Mouse (Mus musculus) macrophage (primary cell): ENCODE results near the gene Bicdl1. TPM values are rescaled to one million over a fixed set of nuclear protein-coding genes. Genes with fewer than 3 reads are reported as not detected.

ENCODE experiments used
- H3K27ac ChIP-seq: fragments of 350-480 bp; formaldehyde crosslinking; 2 replicates; pipeline ENCODE4 v1.9.0; 2021
- H3K36me3 ChIP-seq: fragments of 350-480 bp; formaldehyde crosslinking; 2 replicates; pipeline ENCODE4 v1.9.0; 2021; ENCODE audit errors: inconsistent target
- H3K4me3 ChIP-seq: fragments of 350-480 bp; formaldehyde crosslinking; 2 replicates; pipeline ENCODE4 v1.9.0; 2021; ENCODE audit errors: inconsistent target
- H3K79me2 ChIP-seq: fragments of 350-480 bp; formaldehyde crosslinking; 2 replicates; pipeline ENCODE4 v1.9.0; 2021; ENCODE audit errors: inconsistent target
- WGBS: methylation state at CpG from one replicate; pipeline ENCODE4 v1.1.7; 2026; ENCODE audit warnings: inconsistent platforms; ENCODE audit not compliant: missing documents; 5-methylcytosine and 5-hydroxymethylcytosine counted together
- polyA plus RNA-seq: library from polyadenylated mRNA; stranded (reverse); fragments of 250-400 nt; gene quantifications from 3 replicates; pipeline ENCODE4 v1.2.4, GENCODE M21; 2018; ENCODE audit warnings: inconsistent platforms

Gene Bicdl1
- polyA plus RNA-seq, 1 experiment from 2014 or later: 2.0 TPM

- H3K79me2 ChIP-seq: no peaks in the 10 kb centered on the region
- 36% methylated on average over 15 of the region's 15 CpGs for WGBS
- H3K27ac ChIP-seq: no peak overlapping the region
- H3K36me3 ChIP-seq: no peaks in the 10 kb centered on the region
- no peak overlapping the region for H3K4me3 ChIP-seq
Observed at GRCm38 (mm10) chr5:115745319-115745718, 13.9 kb upstream of the Bicdl1 start.

DNA sequence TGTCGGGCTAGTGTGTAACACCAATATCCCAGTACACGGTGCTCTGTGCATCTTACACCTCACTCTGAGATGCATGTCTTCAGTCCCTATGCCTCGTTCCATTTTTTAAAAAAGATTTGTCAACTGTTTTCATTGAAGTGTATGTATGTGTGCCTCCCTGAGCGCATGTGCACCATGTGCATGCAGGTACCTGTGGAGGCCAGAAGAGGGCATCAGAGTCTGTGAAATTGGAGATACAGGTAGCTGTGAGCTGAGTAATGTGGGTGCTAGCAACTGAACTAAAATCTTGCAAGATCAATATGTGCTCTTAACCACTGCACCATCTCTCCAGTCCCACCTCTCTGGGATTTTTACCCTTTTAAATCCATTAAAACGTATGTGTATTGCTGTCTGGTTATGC lies 6.6 kb upstream of the Bicdl1 start:
- no peaks in the 10 kb centered on the region for H3K79me2 ChIP-seq
- WGBS: 95% methylated on average over 5 of the region's 5 CpGs
- H3K27ac ChIP-seq: no peak overlapping the region
- H3K36me3 ChIP-seq: no peaks in the 10 kb centered on the region
- no peak overlapping the region for H3K4me3 ChIP-seq

GRCm38 (mm10) chr5:115734570-115734969 lies 3.1 kb upstream of the Bicdl1 start:
- no peak overlapping the region for H3K4me3 ChIP-seq
- WGBS: 80% methylated on average over 1 of the region's 2 CpGs
- H3K27ac ChIP-seq: no peak overlapping the region
- no peaks in the 10 kb centered on the region for H3K79me2 ChIP-seq
- H3K36me3 ChIP-seq: no peaks in the 10 kb centered on the region

DNA sequence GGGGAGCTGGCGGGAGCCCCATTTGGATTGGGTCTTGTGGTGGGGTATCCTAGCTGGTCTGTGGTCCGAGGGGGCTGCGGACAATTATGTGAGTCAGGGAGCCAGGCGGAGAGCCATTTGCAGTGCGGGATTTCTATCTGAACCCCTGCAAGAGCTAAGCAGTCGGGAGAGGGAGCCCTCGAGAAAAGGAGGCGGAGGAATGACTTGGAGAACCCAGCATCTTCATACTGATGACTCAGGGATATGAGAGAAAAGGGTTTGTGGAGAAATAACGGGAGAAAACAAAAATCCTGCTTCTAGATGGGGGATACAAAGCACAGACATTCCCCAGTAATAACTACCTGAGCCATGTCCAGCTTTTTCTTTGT lies 1.4 kb upstream of the Bicdl1 start:
- H3K4me3 ChIP-seq: no peak overlapping the region
- no peaks in the 10 kb centered on the region for H3K79me2 ChIP-seq
- H3K36me3 ChIP-seq: no peaks in the 10 kb centered on the region
- H3K27ac ChIP-seq: no peak overlapping the region
- WGBS: 2% methylated on average over 9 of the region's 9 CpGs

DNA sequence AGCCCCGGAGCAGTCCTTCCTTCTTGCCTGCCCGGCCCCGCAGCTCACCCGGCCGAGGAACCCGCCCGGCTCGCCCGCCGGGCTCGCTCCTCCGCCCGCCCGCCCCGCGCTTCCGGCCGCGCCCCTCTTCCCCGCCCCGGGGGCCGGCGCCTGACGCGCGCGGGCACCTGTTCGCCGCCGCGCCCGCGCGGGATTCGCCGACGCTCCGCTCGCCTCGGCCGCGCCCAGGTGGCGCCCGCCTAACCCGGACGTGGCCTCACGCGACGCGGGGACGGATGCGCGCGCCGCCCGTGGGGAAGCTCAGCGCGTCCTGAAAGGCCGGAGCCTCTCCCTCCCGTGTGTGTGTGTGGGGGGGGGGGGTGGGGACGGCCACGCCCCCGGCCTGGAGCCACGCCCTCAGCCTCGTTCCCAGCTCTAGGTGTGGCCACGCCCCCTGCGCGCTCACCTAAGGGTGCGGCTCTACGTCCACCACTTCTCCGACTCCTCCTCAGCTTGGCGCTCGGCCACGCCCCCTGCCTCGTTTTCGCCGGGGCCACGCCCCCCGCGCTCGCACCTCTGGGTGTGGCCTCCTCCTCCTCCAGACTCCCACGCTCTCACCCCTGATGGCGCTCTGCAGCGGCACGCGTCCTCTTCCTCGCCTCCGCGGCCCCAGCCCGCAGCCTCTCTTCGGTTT lies 891 bp upstream of the Bicdl1 start:
- under 1% methylated on average over 37 of the region's 91 CpGs for WGBS
- H3K36me3 ChIP-seq: no peaks in the 10 kb centered on the region
- no peaks in the 10 kb centered on the region for H3K79me2 ChIP-seq
- H3K27ac ChIP-seq: no peak overlapping the region
- H3K4me3 ChIP-seq: no peak overlapping the region

DNA sequence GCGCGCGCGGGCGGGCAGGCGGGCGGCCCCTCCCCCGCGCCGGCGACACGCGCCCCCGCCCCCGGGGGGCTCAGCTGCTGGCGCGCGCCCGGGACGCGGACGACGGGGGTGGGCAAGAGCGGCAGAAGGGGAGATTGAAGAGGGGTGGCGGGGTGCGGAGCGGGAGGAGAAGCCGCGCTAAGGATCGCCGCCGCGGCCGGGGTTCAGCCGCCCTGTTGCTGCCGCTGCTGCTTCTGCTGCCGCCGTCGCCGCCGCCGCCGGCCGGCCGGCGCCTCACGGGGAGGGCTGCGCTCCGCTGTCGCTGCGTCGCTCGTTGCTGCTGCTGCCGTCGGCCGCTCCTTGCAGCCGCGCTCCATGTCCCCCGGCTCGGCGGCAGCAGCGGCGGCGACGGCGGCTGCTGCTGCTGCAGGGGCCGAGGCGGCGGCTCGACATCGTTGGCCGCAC lies 333 bp upstream of the Bicdl1 start:
- H3K4me3 ChIP-seq: no peak overlapping the region
- no peaks in the 10 kb centered on the region for H3K36me3 ChIP-seq
- no peak overlapping the region for H3K27ac ChIP-seq
- H3K79me2 ChIP-seq: no peaks in the 10 kb centered on the region
- WGBS: under 1% methylated on average over 26 of the region's 72 CpGs

DNA sequence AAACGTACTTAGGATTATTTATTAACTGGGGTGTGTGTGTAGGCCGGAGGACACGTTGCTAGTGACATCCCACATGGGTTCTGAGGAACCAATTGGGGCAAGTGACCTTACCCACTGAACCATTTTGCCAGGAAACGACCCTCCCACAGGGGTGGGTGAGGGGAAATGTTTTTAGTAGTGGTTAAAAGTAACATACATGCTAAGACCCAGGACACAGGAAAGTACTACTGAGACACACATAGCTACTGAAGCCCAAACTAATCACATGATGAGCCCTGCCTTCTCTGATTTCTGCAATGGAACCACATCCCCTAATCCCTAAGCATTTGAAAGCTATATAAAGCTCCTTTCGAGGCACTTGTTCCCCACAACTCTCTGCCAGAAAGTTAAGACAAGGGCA lies 1.1 kb downstream of the Bicdl1 start:
- Histone ChIP-seq H3K27ac (no peak overlapping the region), H3K36me3 (no peaks in the 10 kb centered on the region), H3K4me3 (no peak overlapping the region), H3K79me2 (no peaks in the 10 kb centered on the region)
- WGBS: 85% methylated on average over 5 of the region's 5 CpGs

GRCm38 (mm10) chr5:115726581-115726980 lies 4.8 kb downstream of the Bicdl1 start:
- Histone ChIP-seq H3K4me3 (no peak overlapping the region), H3K27ac (no peak overlapping the region)
- 95% methylated on average over 8 of the region's 8 CpGs for WGBS

GRCm38 (mm10) chr5:115726019-115726418 lies 5.4 kb downstream of the Bicdl1 start:
- Histone ChIP-seq H3K4me3 (no peak overlapping the region), H3K79me2 (no peaks in the 10 kb centered on the region), H3K27ac (no peak overlapping the region), H3K36me3 (no peaks in the 10 kb centered on the region)
- WGBS: 85% methylated on average over 16 of the region's 16 CpGs

More at GRCm38 (mm10) chr5:115726581-115726980, 4.8 kb downstream of the Bicdl1 start:
- no peaks in the 10 kb centered on the region for H3K79me2 ChIP-seq
- H3K36me3 ChIP-seq: no peaks in the 10 kb centered on the region

DNA sequence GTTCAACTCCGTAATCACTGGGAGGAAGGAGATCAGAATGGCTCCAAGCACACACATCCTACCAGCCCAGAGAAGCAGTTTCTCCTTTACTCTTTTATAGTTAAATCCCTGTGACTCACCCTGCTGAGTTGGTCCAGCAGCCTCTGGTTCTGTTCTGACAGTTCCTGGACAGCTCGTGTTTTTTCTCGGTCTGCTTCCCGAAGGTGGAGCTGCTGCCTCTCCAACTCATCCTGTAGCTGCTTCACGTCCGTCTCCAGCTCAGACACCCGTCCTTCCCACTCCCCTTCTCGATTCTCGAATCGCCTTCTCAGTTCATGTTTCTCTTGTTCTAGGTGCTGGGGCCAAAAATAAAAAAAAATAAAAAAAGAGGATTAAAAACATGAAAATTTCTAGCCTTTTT lies 7.0 kb downstream of the Bicdl1 start:
- Histone ChIP-seq H3K36me3 (no peaks in the 10 kb centered on the region), H3K79me2 (no peaks in the 10 kb centered on the region), H3K27ac (no peak overlapping the region), H3K4me3 (no peak overlapping the region)
- WGBS: 94% methylated on average over 10 of the region's 10 CpGs

GRCm38 (mm10) chr5:115722188-115722959 lies 9.0 kb downstream of the Bicdl1 start:
- 12% methylated on average over 21 of the region's 21 CpGs for WGBS
- H3K4me3 ChIP-seq: no peak overlapping the region
- H3K79me2 ChIP-seq: no peaks in the 10 kb centered on the region
- H3K27ac ChIP-seq: no peak overlapping the region
- H3K36me3 ChIP-seq: no peaks in the 10 kb centered on the region

DNA sequence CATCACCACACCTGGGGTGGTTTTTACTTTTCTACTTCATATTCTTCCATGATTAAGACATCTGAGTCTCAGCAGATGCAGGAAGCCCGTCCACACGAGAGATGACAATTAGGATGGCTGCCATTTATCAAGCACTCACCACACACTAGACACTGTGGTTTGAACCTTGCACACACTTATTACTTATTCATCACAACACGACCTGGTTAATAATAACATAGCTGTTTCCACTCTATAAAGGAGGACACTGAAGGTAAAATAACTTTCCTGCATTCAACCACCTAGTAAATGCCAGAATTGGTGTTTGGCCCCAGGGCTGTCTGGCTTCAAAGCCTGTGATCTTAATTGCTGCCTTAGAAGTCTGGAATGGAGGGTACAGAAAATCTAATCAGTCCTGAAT lies 10.7 kb downstream of the Bicdl1 start:
- 42% methylated on average over 3 of the region's 3 CpGs for WGBS
- Histone ChIP-seq H3K36me3 (no peaks in the 10 kb centered on the region), H3K4me3 (no peak overlapping the region), H3K79me2 (no peaks in the 10 kb centered on the region), H3K27ac (no peak overlapping the region)

- Histone ChIP-seq H3K27ac (no peak overlapping the region), H3K4me3 (no peak overlapping the region), H3K36me3 (no peaks in the 10 kb centered on the region), H3K79me2 (no peaks in the 10 kb centered on the region)
- 49% methylated on average over 3 of the region's 3 CpGs for WGBS
Observed at GRCm38 (mm10) chr5:115717693-115718092, 13.7 kb downstream of the Bicdl1 start.

DNA sequence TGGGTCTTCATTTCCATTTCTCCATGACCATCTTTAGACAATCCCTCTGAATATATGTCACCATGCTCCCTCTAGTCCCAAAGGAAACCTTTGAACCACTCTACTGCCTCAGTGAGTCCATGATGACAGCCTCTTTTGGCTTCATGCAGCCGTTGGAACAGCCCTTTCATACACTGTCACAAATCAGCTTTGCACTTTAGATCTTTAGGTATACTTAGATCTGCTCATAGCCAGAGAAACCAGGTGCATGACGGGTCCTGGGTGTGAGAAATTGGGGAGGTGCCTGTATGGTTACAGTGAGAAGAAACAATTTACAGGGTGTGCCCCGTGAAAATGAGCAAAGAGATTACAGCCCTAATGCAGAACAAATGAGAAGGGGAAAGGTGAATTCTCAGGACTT lies 14.3 kb downstream of the Bicdl1 start:
- H3K4me3 ChIP-seq: no peak overlapping the region
- no peaks in the 10 kb centered on the region for H3K79me2 ChIP-seq
- 75% methylated on average over 3 of the region's 3 CpGs for WGBS
- no peaks in the 10 kb centered on the region for H3K36me3 ChIP-seq
- no peak overlapping the region for H3K27ac ChIP-seq

- 24% methylated on average over 6 of the region's 6 CpGs for WGBS
- no peak overlapping the region for H3K4me3 ChIP-seq
- no peaks in the 10 kb centered on the region for H3K36me3 ChIP-seq
- no peaks in the 10 kb centered on the region for H3K79me2 ChIP-seq
- H3K27ac ChIP-seq: no peak overlapping the region
Observed at GRCm38 (mm10) chr5:115716426-115716825, 15.0 kb downstream of the Bicdl1 start.
